Mouse (Mus musculus): Measurements from ENCODE around the gene Zfp551. TPM values are rescaled to one million over a fixed set of nuclear protein-coding genes. Genes with fewer than 3 reads are reported as not detected.
A peak's percentile ranks its signal among the peaks of the same experiment; 100 is the strongest.

Zfp551 gene
- total RNA-seq (2021): 10 to 100 TPM; 10.2 to 11.9 TPM

GRCm38 (mm10) chr7:12422245-12422849, at the start of gene Zfp551:
Gene Zfp551 (minus strand): TSS chr7:12422751.
- peak; percentile 62 for DNase-seq
- intact Hi-C loops (cut with DNase I): loop anchor here (10.0 kb wide), 1 partner anchor 52 kb away; the partner anchor contains the start of gene Zfp606

- DNase-seq: no peak
- intact Hi-C loops (cut with DNase I): loop anchor here (10.0 kb wide), 1 partner anchor 52 kb away; the partner anchor contains the start of gene Zfp606
Measured at GRCm38 (mm10) chr7:12422855-12423254, 304 bp upstream of the Zfp551 start.

GRCm38 (mm10) chr7:12421741-12422140, 810 bp downstream of the Zfp551 start:
- DNase-seq: no peak
- intact Hi-C loops (cut with DNase I): loop anchor here (10.0 kb wide), 1 partner anchor 53 kb away; the partner anchor contains the start of gene Zfp606

GRCm38 (mm10) chr7:12369173-12369572, 53.4 kb downstream of the Zfp551 start, which contains the start of gene Vmn1r84:
Gene Vmn1r84 (minus strand): TSS chr7:12369273.
- intact Hi-C loops (cut with DNase I): no loop called here
- DNase-seq: no peak

Other genes starting within 250 kb of the Zfp551 start
- gene Vmn1r80, start 233.5 kb downstream of the Zfp551 start, total RNA-seq (2021): not detected
- under 1 TPM in 1 of 2 experiments, not detected in 1; 0.02 TPM for gene Vmn1r81, start 154.5 kb downstream of the Zfp551 start, total RNA-seq (2021)
- gene Vmn1r82, start 122.3 kb downstream of the Zfp551 start, total RNA-seq (2021): not detected
- not detected for gene Vmn1r83, start 93.3 kb downstream of the Zfp551 start, total RNA-seq (2021)
- gene Vmn1r84, start 53.5 kb downstream of the Zfp551 start, total RNA-seq (2021): not detected
- 10 to 100 TPM; 22.3 to 25.9 TPM for gene Zfp606, start 55.5 kb upstream of the Zfp551 start, total RNA-seq (2021)
- not detected for gene 2900092C05Rik, start 89.8 kb upstream of the Zfp551 start, total RNA-seq (2021)
- gene Vmn2r53, start 186.0 kb upstream of the Zfp551 start, total RNA-seq (2021): under 1 TPM; 0.06 to 0.12 TPM
- gene Vmn2r54, start 217.6 kb upstream of the Zfp551 start, total RNA-seq (2021): not detected